Mouse (Mus musculus): ENCODE results near the gene Sik1.

Sik1 gene

GRCm38 (mm10) chr17:31876775-31877174 lies 21.2 kb upstream of the Sik1 start:
- DNase-seq (ENCODE audit: low spot score in 2 of 2) = no peak

- no peak for DNase-seq (ENCODE audit: low spot score in 2 of 2)
Observed at GRCm38 (mm10) chr17:31875326-31875930, 19.8 kb upstream of the Sik1 start.

DNA sequence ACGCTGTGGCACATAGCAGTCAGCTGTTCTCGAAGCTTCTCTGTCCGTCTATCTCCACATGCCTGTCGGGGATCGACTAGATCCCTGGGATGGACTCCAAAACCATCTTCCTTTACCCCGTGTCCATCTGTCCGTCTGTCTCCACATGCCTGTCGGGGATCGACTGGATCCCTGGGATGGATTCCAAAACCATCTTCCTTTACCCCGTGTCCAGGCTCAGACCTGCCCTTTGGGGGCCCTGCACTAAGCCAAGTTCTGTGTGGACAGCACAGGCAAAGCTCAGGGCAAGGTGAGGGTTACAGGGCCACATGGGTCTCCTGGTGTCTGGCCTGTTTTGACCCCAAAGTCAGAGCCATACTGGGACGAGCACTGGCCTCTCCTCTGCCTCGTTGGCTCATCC lies 19.1 kb upstream of the Sik1 start:
- no peak for DNase-seq (ENCODE audit: low spot score in 2 of 2)

DNA sequence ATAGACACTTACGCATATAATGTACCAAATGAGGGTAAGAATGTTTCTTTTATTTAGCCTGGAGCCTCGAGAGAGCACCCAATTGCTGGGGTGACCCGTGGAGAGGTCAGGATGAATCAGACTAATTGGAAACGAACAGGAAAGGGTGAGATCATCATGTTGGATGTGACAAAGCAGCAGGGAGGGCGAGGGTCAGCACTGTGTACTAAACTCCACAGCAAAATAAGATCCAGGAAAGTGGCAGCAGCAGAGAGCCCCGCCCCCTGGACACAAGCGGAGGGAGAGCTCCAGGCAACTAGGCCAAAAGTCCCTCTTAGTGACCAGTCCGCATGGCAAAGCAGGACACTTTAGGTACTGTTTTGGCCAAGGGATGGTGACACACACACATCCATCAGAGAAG lies 18.4 kb upstream of the Sik1 start:
- no peak for DNase-seq (ENCODE audit: low spot score in 2 of 2)

DNA sequence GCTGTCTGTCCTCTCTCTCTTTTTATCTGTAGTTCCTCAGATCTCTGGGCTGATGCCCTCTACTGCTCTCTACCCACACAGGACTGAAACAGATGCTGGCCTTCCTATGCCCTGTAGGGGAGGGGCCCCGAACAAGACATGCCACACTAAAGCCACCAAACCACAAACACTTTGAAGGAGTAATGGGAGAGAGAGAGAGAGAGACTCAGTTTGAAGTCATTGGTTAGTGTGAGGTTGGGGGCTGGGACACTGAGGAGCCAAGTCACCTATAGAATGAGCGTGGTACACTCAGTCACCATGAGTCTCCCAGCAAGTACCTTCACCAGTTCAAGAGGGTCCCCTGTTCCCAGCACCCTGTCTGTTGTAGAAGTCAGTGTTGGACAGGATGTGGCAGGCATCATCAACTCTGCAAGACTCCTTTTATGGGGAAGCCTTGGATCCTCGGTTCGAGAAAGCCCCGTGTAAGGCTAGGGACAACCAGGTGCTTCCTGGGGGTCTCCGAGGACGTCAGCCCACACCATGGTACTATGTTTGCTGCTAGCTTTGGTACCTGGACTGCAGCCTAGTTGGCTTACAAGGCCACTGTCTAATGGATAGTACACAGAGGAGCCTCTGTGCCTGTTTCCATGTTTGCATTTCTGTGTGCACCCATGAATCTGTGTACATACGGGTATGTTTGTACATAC lies 17.7 kb upstream of the Sik1 start:
- no peak for DNase-seq (ENCODE audit: low spot score in 2 of 2)

DNA sequence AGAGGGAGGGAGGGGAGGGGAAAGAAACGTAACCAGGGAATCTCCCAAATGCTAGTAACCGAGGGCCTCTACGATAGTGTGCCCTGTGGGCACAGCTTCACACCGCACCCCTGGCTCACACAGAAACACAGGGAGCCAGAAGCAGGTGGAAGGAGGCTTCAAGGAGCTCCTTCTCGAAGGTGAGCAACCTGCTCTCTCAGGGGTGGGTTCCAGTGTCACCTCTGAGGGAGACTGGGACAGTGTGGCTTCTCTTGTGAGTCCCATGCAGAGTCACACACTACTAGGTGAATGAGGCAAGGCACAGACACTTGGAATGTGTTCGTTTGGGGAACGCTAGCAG lies 17.2 kb upstream of the Sik1 start:
- no peak for DNase-seq (ENCODE audit: low spot score in 2 of 2)

GRCm38 (mm10) chr17:31871968-31872825 lies 16.6 kb upstream of the Sik1 start:
- no peak for DNase-seq (ENCODE audit: low spot score in 2 of 2)

DNA sequence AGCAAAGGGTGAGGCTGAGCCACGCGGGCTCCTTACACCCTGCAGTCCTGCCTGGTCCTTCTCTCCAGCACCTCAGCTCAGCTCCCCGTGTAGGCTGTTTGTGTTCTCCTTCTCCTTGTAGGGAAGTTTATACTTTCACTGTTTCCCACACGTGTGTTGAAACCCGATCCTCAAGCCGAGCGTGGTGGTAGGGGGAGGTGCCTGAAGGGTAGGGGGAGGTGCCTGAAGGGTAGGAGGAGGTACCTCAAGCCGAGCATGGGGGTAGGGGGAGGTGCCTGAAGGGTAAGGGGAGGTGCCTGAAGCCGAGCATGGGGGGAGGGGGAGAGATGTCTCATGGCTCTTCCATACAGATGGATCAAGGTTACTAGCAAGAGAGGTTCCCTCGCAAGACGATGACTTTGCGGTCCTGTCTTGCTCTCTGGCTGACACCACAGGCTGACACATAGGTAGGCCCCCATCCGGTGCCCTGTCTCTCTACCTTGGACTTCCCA lies 15.4 kb upstream of the Sik1 start:
- DNase-seq (ENCODE audit: low spot score in 2 of 2) = no peak

- no peak for DNase-seq (ENCODE audit: low spot score in 2 of 2)
Observed at GRCm38 (mm10) chr17:31870446-31870845, 14.8 kb upstream of the Sik1 start.

- no peak for DNase-seq (ENCODE audit: low spot score in 2 of 2)
Observed at GRCm38 (mm10) chr17:31868076-31868475, 12.5 kb upstream of the Sik1 start.

DNA sequence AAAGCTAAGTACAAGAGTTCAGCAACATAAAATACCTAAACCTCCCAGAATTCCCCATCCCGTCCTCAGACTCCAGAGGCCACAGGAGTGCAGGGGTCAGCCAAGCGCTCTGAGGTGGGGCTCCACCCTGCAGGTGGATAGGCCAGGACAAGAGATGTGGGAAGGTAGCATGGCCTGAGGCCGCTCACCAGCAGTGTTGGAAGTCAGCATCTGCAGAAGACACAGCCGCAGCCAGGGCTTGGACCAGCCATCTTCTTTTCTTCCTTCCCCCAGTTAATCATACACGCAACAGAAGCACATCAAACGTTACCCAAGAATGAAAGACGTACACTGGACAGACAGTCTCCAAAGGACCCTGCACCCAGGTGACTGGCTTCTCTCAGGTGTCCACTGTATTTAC lies 11.5 kb upstream of the Sik1 start:
- DNase-seq (ENCODE audit: low spot score in 2 of 2) = no peak

GRCm38 (mm10) chr17:31865636-31866035 lies 10.0 kb upstream of the Sik1 start:
- DNase-seq (ENCODE audit: low spot score in 2 of 2) = no peak

DNA sequence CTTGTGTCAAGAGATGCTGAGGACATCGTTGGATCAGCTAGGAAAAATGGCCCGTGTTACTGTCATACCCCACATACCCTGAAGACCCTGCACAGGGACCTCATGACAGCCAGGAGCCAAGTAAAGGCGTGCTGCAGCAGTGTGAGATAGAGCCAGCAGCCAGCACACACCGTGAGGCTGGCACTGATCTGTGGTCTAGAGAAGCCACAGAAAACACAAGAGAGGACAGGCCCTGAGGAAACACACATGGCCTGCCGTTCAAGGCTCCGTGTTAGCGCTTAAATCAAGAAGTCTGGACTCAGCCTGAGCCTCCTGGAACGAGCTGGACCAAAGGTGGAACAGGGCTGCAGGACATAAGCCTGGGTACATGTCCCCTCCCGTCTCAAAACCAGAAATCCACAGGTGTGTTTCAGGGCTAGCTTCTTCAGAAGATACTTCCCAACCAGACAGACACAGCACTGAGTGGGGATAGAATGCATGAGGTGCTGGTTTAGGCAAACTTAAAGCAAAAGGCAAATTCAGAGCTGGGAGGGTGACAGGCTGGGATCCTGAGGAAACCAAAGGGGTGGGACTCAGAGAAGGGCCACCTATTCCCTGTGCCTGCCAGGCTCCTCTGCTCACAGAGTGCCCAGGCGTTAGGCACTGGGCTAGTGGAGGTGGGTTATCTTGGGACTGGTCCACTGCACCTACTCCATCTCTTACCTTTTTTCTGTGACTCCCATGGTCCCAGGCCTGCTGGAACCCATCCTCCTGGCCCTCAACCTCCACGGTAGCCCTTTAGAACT lies 9.3 kb upstream of the Sik1 start:
- no peak for DNase-seq (ENCODE audit: low spot score in 2 of 2)

DNA sequence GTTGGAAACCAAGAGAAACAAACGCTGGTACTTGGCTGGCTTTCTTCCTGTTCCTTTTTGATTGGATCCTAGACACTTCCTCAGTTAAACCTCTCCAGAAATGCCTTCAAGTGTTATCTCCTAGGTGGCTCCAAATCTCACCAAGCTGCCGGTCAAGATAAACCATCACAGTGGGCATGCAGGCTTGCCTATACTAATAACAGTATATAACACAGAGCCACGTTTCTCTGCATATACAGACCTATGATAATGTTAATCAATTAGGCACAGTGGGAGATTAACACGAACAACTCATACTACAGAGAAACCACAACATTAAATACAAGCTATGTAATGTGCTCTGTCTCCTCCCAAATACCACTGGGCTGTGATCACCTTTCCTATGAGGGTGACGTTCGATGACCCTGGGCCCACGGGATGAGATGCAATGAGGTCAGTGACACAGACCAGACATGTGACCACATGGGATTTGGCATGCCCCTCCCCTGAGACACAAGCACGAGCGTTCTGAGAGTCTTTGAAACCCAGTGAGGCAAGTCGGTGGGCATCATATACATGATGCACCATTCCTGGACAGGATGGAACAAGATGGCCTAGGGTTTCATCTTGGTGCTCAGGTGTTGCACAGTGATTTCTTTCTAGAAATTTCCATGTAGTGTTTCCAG lies 7.7 kb upstream of the Sik1 start:
- DNase-seq (ENCODE audit: low spot score in 2 of 2) = no peak

- DNase-seq (ENCODE audit: low spot score in 2 of 2) = no peak
Observed at GRCm38 (mm10) chr17:31862136-31862535, 6.5 kb upstream of the Sik1 start.

GRCm38 (mm10) chr17:31861661-31862060 lies 6.1 kb upstream of the Sik1 start:
- no peak for DNase-seq (ENCODE audit: low spot score in 2 of 2)

DNA sequence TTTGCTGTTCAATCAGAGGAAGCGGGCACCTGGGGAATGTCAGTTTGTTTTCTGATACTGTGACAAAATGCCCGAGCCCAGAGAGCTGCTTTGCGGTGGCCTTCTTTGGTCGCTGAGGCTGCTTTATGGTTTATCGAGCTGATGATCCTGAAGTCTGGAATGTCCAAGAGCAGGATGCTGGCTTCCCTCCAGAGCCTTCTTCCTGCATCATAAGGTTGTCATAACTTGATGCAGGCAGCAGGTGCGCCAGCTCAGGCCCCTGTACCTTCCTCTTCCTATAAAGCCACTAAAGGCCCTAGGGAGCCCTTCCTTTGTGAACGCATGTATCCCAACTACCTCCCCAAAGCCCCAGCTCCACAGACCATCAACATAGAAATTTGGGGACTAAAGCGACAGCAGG lies 5.3 kb upstream of the Sik1 start:
- DNase-seq (ENCODE audit: low spot score in 2 of 2) = no peak

GRCm38 (mm10) chr17:31859367-31859766 lies 3.8 kb upstream of the Sik1 start:
- DNase-seq (ENCODE audit: low spot score in 2 of 2) = no peak

- no peak for DNase-seq (ENCODE audit: low spot score in 2 of 2)
Observed at GRCm38 (mm10) chr17:31858786-31859185, 3.2 kb upstream of the Sik1 start.

DNA sequence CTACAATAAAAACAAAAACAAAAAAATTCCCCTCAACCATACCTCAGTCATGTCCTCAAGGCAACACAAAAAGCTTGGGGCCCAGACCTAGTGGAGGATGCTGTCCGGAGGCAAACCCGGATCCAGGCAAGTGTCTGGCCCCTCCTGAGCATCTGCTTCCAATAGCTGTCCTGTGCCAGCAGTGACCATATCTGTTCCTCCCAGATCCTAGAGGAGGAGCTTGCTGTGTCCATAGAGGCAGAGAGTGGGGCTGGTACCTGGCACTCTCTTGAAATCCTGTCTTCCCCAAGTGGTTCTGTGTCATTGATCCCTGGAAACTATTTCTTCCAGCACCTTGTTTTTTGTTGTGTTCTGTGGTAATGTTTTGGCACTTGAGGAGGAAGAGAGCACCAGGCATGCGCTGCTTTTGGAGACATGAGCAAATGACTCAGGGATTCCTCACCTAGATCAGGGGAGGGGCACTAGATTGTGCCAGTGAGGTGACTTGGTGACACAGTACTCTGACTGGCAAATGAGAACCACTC lies 2.4 kb upstream of the Sik1 start:
- DNase-seq (ENCODE audit: low spot score in 2 of 2) = no peak

- no peak for DNase-seq (ENCODE audit: low spot score in 2 of 2)
Observed at GRCm38 (mm10) chr17:31857251-31857650, 1.6 kb upstream of the Sik1 start.
